Mouse (Mus musculus) G1E (cell line): ENCODE measurements at regions not wholly inside any gene's neighbourhood (a gene's known extent, or its start where the extent isn't known, plus 50 kb on each side); places are given as distances from the start of the nearest gene placed in this dataset.

Experiments
- CTCF ChIP-seq: IDR thresholded peaks from 2 replicates; pipeline ENCODE4 v1.5.1; 2012; ENCODE audit warnings: low read depth, low read length, inconsistent platforms, mixed read lengths
- GATA1 ChIP-seq: IDR thresholded peaks from 2 replicates; pipeline ENCODE4 v1.6.1; 2012; ENCODE audit warnings: borderline replicate concordance, low read length, inconsistent platforms, mixed read lengths
- GATA2 ChIP-seq: IDR thresholded peaks from 2 replicates; pipeline ENCODE4 v1.6.1; 2012; ENCODE audit warnings: low read depth, low read length, inconsistent platforms, borderline replicate concordance
- POLR2AphosphoS5 ChIP-seq: IDR thresholded peaks from 2 replicates; pipeline ENCODE4 v1.6.1; 2012; ENCODE audit warnings: low read depth, low read length, inconsistent platforms; ENCODE audit not compliant: insufficient replicate concordance
- TAL1 ChIP-seq: conservative IDR thresholded peaks from 2 replicates; pipeline ENCODE4 v1.6.1; 2012; ENCODE audit warnings: low read depth, low read length, inconsistent platforms, mixed read lengths

GRCm38 (mm10) chr17:4770052-4770451, 224.1 kb upstream of the Arid1b start:
- no peak for TF ChIP-seq CTCF
- TF ChIP-seq TAL1, result no peak
- TF ChIP-seq POLR2AphosphoS5, result no peak
- TF ChIP-seq GATA1, result no peak
- no peak for TF ChIP-seq GATA2
